Mouse (Mus musculus): Measurements from ENCODE around the gene Xylt2.
A peak's percentile ranks its signal among the peaks of the same experiment; 100 is the strongest.
"Not testable (repeated sequence)": the region's sequence is repeated elsewhere in the genome, so short reads cannot be mapped to it uniquely, and the experiment has no call there.

Xylt2 gene

DNA sequence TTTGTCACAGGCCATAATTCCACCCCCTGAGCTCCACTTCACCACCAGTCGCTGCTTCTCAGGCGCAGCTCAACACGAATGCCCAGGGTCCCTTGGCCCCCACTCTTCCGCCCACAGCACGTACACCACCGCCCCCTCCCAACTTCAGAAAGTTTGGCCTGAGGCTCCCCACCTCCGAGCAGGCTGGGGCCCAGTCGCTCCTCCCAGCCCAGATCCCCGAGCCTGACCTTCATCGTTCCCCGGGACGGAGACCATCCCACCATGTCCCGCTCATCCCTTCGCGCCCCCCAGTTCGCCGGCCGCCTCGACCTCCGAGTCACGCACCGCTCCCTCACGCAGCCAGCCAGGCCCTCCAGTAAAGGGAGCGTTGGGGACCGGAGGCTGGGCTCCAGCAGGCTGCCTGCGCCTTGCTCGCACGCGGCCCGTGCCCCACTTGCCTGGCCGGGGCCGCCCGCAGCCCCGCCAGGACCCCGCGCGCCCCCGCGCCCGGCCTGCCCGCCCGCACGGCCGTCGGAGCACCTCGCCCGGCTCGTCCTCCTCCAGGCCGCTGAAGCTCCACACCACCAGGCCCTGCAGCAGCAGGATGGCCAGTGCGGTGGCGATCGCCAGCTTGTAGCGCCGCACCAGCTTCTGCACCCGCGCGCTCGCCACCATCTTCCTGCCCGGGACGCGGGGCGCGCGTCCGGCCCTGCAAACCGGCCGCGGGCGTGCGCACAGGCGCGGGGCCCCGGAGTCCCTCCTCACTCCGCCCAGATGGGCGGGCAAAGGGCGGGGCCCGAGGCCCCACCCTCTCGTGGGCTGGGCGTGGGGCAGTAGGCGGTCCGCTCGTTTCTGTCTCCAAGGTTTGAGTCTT, at the start of gene Xylt2:
Xylt2 (minus strand) TSS at position 762 of the 853 bp plus-strand sequence.
- peak; percentile 90 to 94 for DNase-seq

DNA sequence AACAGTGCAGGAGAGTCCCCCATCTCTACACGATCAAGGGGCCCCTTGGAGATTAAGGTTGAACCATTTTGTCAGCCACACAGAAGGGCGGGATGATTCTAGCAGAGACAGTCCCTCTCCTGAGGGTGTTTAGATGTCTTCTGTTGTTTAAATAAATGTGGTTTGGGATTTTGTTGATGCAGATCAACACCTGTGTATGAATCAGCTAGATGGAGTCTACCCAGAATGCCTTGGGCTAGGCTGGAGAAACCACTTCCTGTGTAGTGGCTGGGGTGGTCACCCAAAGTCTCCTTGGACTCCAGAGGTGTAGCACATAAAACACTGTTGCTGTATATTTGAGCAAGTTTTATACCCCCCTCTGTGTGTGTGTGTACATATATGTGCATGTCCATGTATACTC, 41.9 kb upstream of the Xylt2 start:
- DNase-seq: no peak

DNA sequence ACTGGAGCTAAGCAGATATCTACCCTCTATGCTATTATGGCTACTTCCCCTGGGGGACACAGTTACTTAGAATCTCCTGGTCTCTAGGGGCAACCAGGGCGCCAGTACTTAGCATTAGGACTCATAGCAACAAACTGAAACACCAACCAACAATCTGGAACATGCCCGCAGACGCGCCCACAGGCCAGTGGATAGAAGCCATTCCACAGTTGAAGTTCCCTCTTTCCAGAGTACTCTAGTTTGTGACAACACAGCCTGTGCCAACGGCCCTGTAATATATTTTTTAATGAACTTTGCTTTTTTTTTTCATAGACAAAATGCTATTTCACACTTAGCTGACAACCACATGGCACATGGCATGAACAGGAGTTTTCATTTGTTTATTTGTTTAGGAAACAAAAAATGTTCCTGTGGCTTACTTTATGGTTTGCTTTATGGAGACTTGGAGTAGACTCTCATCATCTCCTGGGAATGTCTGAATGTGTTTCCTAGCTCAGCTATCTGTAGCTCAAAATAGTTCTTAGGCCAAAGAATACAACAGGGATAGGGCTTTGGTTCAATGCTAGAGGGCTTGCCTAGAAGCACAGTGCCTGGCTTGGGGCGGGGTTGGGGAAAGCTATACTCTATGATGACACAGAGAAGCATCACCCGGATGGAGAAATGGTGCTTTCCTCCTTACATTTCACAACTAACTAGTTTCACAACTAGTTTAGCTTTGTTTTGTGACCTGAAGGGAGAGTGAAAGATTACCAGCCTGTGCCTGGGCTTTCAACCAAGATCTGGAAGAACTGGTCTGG, 41.0 kb upstream of the Xylt2 start:
- DNase-seq: no peak

DNA sequence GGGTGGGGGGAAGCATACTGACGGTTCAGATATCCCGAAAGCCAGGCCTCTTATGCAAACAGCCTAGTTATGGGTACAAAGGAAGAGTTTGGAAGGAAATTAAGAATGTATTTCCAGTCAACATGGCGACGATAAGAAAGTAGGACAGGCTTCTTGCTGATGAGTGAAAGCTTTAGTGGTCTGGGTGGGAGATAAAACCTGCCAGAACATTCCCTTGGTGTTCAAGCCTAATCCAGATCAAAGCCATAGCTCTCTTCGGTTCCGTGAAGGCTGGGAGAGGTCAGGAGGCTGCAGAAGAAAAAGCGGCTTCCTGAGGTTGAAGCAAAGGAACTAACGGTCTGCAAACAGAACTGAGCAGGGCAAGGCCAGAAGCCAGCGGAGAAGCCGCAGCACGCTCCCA, 39.9 kb upstream of the Xylt2 start:
- DNase-seq: no peak

DNA sequence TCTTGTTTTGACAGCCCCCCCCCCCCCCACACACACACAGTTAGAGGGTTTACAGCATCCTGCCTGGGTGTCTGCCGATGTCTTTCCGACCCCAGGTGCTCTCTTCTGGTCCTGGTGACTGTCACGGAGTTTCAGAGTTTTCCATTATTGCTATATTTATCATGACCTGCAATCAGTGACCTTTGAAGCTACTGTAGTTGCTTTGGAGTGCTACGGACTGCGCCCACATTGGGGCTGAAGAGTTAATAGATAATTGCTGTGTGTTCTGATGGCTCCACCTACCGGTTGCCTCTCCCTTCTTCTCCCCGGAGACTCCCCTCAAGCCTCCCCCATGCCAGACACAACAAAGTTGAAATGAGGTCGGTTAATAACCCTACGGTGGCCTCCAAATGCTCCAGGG, 39.4 kb upstream of the Xylt2 start:
- peak; percentile 35 to 61 for DNase-seq

DNA sequence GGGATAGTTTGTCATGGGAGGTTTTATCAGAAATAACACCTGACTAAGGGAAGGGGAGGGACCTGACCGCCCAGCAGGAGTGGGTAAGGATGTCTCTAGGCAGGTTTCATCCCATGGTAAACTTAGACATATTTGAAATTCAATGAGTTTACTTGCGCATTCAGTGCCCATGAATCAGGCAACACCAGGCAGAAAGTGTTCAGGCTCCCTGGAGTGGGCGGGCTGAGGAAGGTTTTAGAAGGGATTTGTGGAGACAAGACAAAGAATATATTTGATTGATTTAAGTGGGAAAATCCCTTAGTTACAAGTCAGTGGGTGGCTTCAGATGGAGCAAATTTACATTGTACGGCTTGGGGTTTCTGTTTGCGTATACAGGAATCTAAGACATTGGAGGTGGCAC, 38.3 kb upstream of the Xylt2 start:
- DNase-seq: no peak

DNA sequence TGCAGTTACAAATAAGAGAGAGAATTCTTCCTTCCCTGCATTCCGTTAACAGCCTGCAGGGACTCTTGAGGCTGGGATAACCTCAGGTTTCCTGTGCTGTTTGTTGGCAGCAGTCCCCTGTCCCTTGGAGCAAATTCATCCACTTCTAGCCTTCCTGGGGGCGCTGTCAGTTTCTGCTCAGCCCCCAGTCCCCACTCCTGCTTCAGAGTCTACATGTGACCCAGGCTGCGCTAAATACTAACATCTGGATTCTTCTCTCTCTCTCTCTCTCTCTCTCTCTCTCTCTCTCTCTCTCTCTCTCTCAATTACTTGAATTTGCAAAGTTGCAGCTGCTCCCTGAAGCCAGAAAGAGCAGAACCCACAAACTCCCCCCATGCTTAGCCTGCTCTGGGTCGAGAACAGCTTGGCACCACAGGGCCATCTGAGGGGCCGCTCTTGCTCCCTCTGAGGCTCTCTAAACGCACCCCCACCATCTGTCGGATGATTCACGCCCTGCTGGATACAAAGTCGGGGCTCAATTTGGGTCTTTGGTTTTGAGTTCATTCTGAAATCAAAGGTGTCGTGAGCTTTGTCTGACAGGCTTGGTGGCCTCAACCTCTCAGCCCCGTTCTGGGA, 36.0 kb upstream of the Xylt2 start:
- peak in 1 of 2 experiments; percentile 17 for DNase-seq

DNA sequence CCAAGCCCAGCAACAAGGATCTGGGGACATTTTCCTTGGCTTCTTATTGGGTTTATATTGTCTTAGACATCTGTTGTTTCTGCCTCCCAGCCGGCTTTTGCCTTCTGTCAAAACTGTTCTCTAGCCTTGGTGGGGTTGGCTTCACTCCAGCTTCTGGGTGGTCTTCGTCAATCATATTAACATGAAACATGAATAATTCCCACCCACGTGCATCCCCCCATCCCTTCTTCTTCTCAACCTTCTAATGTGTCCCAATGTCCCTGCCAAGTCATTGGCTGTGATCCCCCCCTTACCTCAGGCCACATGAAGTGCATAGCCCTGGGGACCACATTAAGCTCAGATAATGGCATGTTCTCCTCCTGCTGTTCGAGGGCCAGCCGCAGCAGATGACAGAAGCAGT, 27.2 kb upstream of the Xylt2 start, which contains the start of gene Gm11541:
Gm11541 (minus strand) TSS at position 28 of the 400 bp plus-strand sequence.
- DNase-seq: no peak

DNA sequence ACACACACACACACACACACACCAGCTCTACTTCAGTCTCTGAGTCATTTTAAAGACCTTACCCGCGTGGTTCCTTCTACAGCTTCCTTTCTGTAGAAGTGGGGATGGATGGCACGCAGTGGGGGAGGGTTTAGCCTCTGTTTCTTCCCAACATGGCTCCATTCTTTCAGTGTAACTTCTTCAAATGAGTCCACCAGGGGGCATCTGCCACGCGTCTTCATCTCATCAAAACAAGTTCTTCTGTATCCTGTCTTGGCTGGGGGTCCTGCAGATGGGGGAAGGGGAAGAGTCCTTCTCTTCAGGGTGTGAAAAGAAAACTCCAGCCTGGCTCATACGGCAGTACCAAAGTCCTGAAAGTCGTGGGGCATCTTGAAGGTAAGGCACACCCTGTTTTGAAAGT, 26.7 kb upstream of the Xylt2 start:
- DNase-seq: no peak

DNA sequence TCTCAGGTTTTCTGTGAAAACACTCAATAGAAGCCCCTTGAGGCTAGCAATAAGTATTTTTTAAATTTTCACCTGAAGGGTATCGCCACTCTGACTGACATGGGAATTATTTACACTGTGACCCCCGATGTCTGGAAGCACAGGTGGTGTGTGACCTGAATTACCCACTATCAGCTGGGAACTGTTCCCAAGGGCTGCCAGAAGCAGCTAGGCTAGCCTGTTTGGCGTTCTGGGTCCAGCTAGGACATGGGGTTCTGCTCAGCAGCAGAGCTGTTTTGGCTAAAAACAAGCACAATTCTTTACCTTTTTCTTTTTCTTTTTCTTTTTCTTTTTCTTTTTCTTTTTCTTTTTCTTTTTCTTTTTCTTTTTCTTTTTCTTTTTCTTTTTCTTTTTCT, 24.9 kb upstream of the Xylt2 start:
- DNase-seq: peak; percentile 20 to 36

DNA sequence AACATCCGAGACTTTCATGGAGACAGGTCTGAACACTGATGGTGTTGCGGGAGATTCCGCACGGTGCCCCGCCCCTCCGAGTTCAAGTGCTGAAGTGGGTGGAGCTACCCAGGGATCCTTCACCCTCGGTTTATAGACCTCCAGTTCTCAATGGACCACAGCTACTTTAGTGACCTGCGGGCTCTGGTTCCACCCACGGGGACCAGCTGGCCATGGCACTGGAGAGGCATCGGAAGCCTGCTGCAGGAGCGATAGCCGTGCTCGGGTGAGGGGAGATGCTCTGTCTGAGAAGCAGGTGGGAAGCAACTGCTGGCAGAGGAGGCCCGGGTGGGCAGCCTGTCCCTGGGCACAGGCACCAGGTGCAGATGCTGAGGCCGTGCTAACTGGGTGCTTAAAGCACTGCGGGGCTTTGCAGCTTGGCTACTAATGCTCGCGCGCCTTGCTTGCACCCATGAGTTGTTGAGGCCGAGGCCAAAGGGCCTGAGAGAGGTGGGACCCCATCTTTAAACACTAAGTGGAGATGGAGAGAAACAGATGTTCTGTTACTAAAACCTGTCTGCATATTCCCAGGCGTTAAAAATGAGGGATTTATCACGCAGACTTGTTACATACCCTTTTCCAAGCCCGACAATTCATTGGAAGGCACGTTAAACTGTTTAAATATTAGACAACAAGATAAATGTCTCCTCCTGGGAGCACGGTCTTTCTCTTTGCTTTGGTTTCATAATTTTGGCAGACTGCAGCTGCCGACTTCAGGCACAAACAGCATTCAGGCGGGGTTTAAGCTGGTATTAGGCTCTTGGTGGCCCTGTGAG, 24.3 kb upstream of the Xylt2 start:
- peak; percentile 29 to 44 for DNase-seq

DNA sequence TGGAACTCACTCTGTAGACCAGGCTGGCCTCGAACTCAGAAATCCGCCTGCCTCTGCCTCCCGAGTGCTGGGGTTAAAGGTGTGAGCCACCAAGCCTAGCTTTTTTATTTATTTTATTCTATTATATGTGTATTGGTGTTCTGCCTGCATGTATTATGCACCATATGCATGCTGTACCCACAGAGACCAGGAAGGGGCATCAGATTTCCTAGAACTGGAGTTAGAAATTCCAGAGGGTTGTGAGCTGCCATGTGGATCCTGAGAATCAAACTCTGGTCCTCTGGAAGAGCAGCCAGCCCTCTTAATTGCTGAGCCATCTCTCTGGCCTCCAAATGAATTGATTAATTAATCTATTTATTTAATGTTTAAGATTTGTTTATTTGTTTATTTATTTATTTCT, 22.1 kb upstream of the Xylt2 start:
- no peak for DNase-seq

DNA sequence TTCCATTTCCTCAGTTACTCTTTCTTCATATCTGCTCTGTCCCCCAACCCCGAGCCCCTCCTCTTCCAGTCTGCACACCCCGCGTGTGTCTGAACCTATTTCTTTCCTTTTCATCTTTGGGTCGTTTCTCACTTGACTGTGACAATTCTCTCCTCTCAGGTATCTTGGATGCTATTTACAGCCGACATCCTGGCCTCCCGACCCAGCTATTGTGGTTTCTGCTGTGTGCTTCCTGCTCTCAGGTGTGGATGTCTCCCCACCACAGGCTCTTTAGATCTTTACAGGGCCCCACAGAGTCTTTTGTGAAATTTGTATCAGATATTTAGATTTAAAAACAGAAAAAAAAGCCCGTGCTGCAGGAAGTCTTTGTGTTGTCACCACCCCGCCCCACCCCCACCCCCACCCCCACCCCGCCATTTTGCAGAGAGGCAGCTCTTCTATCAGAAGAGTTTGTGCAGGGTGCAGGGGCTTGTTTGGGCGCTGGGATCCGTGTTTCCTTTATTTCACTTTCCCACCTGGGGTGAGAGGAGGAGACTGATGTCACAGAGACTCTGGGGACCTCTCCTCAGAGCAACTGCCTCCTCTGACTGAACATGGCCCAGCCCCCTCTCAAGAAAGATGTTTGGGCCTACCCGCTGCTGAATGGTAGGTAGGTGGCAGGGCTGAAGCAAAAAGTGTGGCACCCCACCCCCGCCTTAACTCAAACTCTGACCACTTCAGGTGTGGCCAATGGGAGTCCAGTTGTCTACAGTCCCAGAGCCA, 20.6 kb upstream of the Xylt2 start:
- DNase-seq: no peak

DNA sequence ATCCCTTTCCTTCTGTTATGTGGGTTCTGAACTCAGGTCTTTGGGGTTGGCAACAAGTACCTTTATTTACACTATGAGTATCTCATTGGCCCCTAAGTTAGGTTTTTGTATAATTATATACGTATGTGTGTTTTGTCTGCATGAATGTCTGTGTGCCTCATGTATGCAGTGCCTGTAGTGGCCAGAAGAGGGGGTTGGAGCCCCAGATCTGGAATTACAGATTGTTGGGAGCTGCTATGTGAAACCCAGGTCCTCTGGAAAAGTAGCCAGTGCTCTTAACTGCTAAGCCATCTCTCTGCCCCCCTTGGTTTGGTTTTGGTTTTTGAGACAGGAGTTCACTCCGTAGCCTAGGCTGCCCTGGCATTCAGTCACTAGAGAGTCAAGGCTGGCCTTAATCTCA, 19.8 kb upstream of the Xylt2 start:
- no peak for DNase-seq

DNA sequence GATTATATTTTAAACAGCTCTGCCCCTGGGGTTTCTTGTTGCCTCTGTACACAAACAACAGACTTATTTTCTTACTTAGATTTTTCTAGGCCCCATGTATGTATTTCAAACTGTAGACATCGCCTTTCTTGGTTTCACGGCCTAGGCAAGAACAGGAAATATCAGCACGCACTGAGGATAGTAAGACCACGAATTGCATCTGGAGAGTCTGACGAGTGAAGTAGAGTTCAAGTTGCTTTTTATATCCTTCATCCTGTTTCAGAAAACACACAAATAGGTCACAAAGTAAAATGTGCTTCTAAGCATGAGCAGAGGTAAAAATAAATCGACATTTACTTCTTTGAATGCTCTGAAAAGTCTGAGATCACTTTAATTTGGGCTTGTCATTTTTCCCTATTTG, 18.2 kb upstream of the Xylt2 start:
- DNase-seq: no peak

DNA sequence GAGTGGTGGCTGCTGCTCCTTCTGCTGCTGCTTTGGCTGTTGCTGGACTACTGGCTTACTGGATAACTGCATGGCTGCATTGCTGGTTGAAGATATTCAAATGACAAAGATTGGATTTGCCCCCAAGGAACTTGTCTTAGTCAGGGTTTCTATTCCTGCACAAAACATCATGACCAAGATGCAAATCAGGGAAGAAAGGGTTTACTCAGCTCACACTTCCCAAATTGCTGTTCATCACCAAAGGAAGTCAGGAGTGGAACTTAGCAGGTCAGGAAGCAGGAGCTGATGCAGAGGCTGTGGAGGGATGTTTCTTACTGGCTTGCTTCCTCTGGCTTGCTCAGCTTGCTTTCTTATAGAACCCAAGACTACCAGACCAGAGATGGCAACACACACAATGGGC, 15.2 kb upstream of the Xylt2 start:
- DNase-seq: not testable (repeated sequence)

DNA sequence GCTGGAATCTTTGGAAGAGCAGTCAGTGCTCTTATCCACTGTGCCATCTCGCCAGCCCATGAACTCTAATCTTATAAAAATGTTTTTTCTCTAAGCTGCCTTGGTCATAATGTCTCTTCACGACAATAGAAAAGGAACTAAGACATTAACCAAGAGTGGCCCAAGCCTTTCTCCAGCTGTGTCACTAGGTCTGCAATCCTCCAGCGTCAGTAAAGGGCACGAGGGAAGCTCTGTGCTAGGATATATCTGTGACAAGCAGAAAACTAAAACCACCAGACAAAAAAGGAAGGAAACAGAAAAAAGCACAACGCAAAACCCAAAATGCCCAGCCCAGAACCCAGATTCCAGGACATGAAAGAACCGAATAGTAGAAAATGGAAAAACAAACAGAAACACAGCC, 9.9 kb upstream of the Xylt2 start:
- no peak for DNase-seq

DNA sequence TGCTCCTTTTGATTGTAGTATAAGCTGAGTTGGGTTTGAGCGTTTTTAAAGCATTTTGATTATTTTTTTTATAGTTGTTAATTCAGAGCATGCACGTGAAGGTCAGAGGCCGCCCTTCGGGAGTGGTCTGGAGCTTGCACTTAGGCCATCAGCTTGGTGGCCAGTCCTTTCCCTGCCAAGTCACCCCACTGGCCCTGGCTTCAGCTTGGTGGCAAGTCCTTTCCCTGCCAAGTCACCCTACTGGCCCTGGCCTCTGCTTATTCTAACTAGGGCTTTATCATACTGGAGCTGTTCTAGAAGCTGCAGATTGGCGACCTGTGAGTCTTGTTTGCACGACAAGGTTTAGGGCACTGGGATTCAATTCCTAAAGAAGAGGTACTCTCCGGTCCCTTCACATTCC, 5.1 kb upstream of the Xylt2 start:
- DNase-seq: no peak

DNA sequence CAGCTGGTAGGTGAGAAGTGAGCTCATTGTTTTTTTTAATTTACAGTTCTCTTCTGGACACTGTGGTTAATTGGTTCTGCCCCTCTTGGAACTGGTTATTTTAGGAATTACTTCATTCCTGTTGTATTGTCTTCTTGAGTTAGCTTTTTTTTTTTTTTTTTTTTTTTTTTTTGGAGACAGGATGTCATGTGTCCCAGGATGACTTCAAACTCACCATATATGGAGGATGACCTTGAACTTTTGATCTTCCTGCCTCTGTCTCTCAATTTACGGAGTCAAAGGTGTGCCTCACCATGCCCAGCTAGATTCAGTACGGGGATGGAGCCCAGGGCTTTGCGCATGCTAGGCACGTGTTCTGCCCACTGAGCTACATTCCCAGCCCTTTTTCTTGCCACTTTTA, 4.3 kb upstream of the Xylt2 start:
- no peak for DNase-seq

DNA sequence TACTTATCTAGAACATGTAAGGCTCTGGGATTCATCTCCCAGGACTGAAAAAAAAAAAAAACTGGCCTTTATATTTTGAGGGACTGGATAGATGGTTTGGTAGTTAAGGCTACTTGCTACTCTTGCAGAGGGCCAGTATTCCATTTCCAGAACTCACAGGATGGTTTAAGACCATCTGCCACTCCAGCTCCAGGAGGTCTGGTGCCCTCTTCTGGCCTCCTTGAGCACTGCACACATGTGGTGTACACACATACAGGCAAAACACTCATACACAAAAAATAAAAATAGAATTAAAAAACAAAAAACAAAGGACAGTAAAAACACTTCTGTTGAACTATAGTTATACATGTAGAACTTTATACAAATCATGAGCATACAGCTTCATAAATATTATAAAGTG, 3.3 kb upstream of the Xylt2 start:
- no peak for DNase-seq

DNA sequence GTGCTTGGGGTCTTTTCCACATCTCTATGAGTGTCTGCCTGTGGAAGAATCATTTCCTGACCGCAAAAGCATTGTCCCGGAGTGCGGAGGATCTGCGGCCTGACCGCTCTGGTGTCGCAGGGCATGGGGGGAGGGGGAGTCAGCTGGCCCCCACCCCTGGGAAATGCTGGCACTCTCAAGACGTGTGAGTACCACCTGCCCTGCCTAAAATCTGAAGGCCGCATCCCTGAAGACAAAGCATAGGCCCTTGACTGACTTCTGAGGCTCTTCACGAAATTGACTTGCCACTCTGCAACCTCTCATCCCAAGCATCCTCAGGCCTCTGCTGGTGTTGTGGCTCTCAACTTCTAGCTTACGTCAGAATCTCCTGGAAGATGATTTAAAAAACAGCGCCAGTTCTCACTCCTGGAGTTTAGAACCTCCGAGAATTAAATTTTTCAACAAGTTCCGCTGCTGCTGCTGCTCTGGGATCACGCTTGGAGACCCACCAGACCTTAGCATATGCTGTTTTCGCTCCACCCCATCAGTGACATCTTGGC, 361 bp upstream of the Xylt2 start:
- no peak for DNase-seq

DNA sequence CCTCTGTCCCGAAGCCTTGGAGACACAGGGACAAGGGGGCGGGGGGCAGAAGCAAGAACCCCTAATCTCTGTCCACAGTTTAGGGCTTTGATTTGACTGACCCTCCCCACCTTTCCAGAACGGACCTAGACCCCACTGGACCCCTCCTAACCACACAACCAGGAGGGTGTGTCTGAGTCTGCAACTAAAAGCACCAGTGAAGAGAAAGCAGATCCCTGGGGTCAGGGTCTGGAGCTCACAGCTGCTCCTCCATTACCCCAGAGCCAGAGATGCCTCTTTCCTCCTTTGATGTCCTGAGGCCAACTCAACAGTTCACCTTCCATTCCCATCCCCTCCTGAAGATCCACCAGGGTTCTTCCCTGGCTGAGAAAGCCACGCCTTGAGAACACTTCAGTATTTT, 1.0 kb downstream of the Xylt2 start:
- DNase-seq: no peak

Data from cerebellum, postnatal 25 days (tissue).